Mouse (Mus musculus): ENCODE results near the gene Clmn. TPM values are rescaled to one million over a fixed set of nuclear protein-coding genes. Genes with fewer than 3 reads are reported as not detected.

The Clmn gene
- polyA plus RNA-seq, 1 experiment from 2014 or later, result 2.0 TPM

DNA sequence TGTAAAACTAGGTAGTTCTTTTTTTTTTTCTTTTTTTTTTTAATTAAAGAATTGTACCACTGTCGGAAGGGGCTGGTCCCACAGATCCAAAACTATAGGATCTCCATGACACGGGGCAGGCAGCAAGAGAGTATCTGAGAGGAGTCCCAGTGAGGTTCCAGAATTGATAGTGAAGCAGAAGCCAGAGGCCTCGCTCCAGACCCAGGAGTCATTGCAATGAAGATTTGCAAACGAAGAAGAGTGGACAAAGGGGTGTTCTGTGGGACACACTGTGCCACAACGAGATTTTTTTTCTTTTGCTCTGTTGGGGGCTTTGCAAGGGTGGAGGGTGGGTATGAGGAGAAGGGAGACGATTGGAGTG lies 40.0 kb downstream of the Clmn start:
- WGBS, result 17% methylated on average over 6 of the region's 6 CpGs
- Histone ChIP-seq H3K4me2 (replicated peaks; ENCODE audit: low read depth, low read length) (no peak overlapping the region), H3K27me3 (replicated peaks; ENCODE audit: insufficient read depth, low read length) (no peaks in the 10 kb centered on the region), H3K27ac (ENCODE audit: low read length) (no peak overlapping the region), H3K36me3 (ENCODE audit: insufficient read depth, low read length) (no peaks in the 10 kb centered on the region), H3K9ac (replicated peaks; ENCODE audit: low read depth) (no peak overlapping the region), H3K4me1 (ENCODE audit: insufficient read depth, low read depth, low read length) (peaks cover 15% of the 10 kb centered on the region; the same call in 1 of the 2 replicates), H3K4me3 (ENCODE audit: low read depth, low read length) (no peak overlapping the region), H3K9me3 (ENCODE audit: low read length) (no peaks in the 10 kb centered on the region)
- ATAC-seq (no peak), DNase-seq (ENCODE audit: low spot score) (no peak)
- TF ChIP-seq EP300 (IDR thresholded peaks at IDR 0.05), result no peak
- no peak for TF ChIP-seq CTCF (IDR thresholded peaks at IDR 0.05)

- 52% methylated on average over 12 of the region's 12 CpGs for WGBS
These were observed 40.5 kb downstream of the Clmn start for GRCm38 (mm10) chr12:104824244-104824906.

GRCm38 (mm10) chr12:104823722-104824121 lies 41.2 kb downstream of the Clmn start:
- WGBS, result 97% methylated on average over 7 of the region's 7 CpGs
- H3K4me3 ChIP-seq (ENCODE audit: low read depth, low read length), result no peak overlapping the region
- DNase-seq (ENCODE audit: low spot score) (no peak), ATAC-seq (no peak)
- peaks cover 15% of the 10 kb centered on the region; the same call in 1 of the 2 replicates for H3K4me1 ChIP-seq (ENCODE audit: insufficient read depth, low read depth, low read length)
- no peak overlapping the region for H3K9ac ChIP-seq (replicated peaks; ENCODE audit: low read depth)
- TF ChIP-seq EP300 (IDR thresholded peaks at IDR 0.05) (no peak), CTCF (IDR thresholded peaks at IDR 0.05) (no peak)
- H3K27me3 ChIP-seq (replicated peaks; ENCODE audit: insufficient read depth, low read length), result no peaks in the 10 kb centered on the region
- no peak overlapping the region for H3K27ac ChIP-seq (ENCODE audit: low read length)
- no peak overlapping the region for H3K4me2 ChIP-seq (replicated peaks; ENCODE audit: low read depth, low read length)
- H3K9me3 ChIP-seq (ENCODE audit: low read length), result no peaks in the 10 kb centered on the region
- H3K36me3 ChIP-seq (ENCODE audit: insufficient read depth, low read length), result no peaks in the 10 kb centered on the region

More at GRCm38 (mm10) chr12:104824244-104824906, 40.5 kb downstream of the Clmn start:
- peak; percentile 83 for DNase-seq (ENCODE audit: low spot score)
- H3K4me3 ChIP-seq (ENCODE audit: low read depth, low read length), result no peak overlapping the region
- no peak overlapping the region for H3K27ac ChIP-seq (ENCODE audit: low read length)
- TF ChIP-seq EP300 (IDR thresholded peaks at IDR 0.05) (peak; percentile 80), CTCF (IDR thresholded peaks at IDR 0.05) (no peak)
- peaks cover 15% of the 10 kb centered on the region; the same call in 1 of the 2 replicates for H3K4me1 ChIP-seq (ENCODE audit: insufficient read depth, low read depth, low read length)
- peak; percentile 88 for ATAC-seq
- no peaks in the 10 kb centered on the region for H3K27me3 ChIP-seq (replicated peaks; ENCODE audit: insufficient read depth, low read length)
- no peaks in the 10 kb centered on the region for H3K9me3 ChIP-seq (ENCODE audit: low read length)
- no peak overlapping the region for H3K4me2 ChIP-seq (replicated peaks; ENCODE audit: low read depth, low read length)
- no peak overlapping the region for H3K9ac ChIP-seq (replicated peaks; ENCODE audit: low read depth)
- no peaks in the 10 kb centered on the region for H3K36me3 ChIP-seq (ENCODE audit: insufficient read depth, low read length)

DNA sequence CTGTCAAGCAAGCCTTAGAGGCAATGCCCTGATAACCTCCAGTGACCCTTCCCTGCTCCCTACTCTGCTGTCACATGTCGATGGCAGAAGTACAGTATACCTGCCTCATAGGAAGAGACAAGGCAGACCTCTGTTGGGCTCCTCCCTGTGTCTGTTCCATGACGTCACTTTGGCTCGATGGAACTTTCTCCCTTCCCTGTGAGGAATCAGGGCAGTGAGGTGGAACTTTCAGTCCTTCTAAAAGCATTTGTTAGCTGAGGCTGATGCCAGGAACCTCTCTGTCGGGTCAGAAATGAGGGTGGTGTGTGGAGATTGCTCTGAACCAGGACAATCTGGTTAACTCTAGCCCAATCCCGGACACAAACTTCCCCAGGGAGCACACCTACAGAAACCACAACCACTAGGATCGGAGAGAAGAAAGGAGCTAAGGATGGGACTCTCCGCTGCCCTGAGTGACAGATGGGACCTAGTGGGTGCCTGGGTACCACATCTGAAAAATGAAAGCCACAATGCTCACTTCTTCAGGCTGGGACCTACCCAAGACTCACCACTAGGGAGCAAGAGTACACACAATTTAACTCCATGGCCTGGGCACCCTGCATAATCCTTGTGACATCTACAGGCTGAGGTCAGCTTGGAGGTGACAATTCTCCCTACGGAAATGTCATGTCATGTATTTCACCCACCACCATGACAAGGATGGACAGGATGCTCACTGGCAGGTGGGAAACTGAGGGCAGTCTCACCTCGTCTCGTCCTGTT lies 41.9 kb downstream of the Clmn start:
- H3K27ac ChIP-seq (ENCODE audit: low read length), result no peak overlapping the region
- H3K4me3 ChIP-seq (ENCODE audit: low read depth, low read length), result no peak overlapping the region
- peaks cover 15% of the 10 kb centered on the region; the same call in 1 of the 2 replicates for H3K4me1 ChIP-seq (ENCODE audit: insufficient read depth, low read depth, low read length)
- no peaks in the 10 kb centered on the region for H3K9me3 ChIP-seq (ENCODE audit: low read length)
- H3K27me3 ChIP-seq (replicated peaks; ENCODE audit: insufficient read depth, low read length), result no peaks in the 10 kb centered on the region
- TF ChIP-seq EP300 (IDR thresholded peaks at IDR 0.05), result no peak
- peak; percentile 30 for TF ChIP-seq CTCF (IDR thresholded peaks at IDR 0.05)
- H3K36me3 ChIP-seq (ENCODE audit: insufficient read depth, low read length), result no peaks in the 10 kb centered on the region
- no peak overlapping the region for H3K9ac ChIP-seq (replicated peaks; ENCODE audit: low read depth)
- no peak for DNase-seq (ENCODE audit: low spot score)
- no peak for ATAC-seq
- H3K4me2 ChIP-seq (replicated peaks; ENCODE audit: low read depth, low read length), result no peak overlapping the region
- 87% methylated on average over 10 of the region's 10 CpGs for WGBS

DNA sequence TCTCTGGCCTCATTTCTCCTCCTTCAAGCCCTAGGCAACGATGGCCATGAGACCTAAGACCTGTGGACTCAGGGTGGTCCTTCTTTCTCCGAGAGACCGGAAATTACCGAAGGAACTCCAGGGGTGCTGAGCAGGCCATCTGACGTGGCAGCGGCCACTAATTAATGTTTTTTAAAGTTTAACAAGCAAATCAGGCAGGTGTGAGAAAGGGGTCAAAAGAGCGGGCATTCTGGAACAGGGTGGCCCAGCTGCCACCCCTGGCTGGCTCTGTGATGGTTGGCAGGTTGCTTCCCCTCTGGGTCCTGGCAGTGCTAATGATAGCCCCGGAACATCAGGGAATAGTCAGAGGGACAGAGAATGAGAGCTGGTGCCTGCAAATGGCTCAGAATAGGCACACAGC lies 42.7 kb downstream of the Clmn start:
- H3K9me3 ChIP-seq (ENCODE audit: low read length), result no peaks in the 10 kb centered on the region
- H3K36me3 ChIP-seq (ENCODE audit: insufficient read depth, low read length), result no peaks in the 10 kb centered on the region
- no peak for DNase-seq (ENCODE audit: low spot score)
- no peak overlapping the region for H3K27ac ChIP-seq (ENCODE audit: low read length)
- WGBS, result 73% methylated on average over 8 of the region's 8 CpGs
- H3K4me3 ChIP-seq (ENCODE audit: low read depth, low read length), result no peak overlapping the region
- ATAC-seq, result no peak
- no peak overlapping the region for H3K4me2 ChIP-seq (replicated peaks; ENCODE audit: low read depth, low read length)
- TF ChIP-seq CTCF (IDR thresholded peaks at IDR 0.05) (no peak), EP300 (IDR thresholded peaks at IDR 0.05) (no peak)
- H3K9ac ChIP-seq (replicated peaks; ENCODE audit: low read depth), result no peak overlapping the region
- peaks cover 18% of the 10 kb centered on the region; the same call in 1 of the 2 replicates for H3K4me1 ChIP-seq (ENCODE audit: insufficient read depth, low read depth, low read length)
- H3K27me3 ChIP-seq (replicated peaks; ENCODE audit: insufficient read depth, low read length), result no peaks in the 10 kb centered on the region

DNA sequence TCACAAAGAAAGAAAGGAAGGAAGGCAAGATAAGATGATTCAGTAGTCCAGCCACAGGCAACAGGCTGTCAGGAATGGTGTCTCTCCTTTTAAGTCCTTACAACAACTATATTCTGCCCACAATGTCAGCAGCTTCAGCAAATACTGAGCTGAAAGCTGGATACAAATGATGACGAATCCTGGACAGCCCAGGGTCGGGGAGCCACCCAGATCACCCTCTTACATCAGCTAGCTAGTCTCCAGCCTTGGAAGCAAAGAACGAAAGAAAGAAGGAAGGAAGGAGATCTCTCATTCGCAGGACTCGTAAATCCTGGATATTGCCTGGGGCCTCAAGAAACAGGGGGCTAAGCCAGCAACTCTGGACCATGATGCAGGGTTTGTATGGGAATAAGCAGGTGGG lies 44.8 kb downstream of the Clmn start:
- no peak overlapping the region for H3K4me2 ChIP-seq (replicated peaks; ENCODE audit: low read depth, low read length)
- H3K27ac ChIP-seq (ENCODE audit: low read length), result no peak overlapping the region
- 79% methylated on average over 5 of the region's 5 CpGs for WGBS
- no peak overlapping the region for H3K9ac ChIP-seq (replicated peaks; ENCODE audit: low read depth)
- H3K4me3 ChIP-seq (ENCODE audit: low read depth, low read length), result no peak overlapping the region
- no peaks in the 10 kb centered on the region for H3K27me3 ChIP-seq (replicated peaks; ENCODE audit: insufficient read depth, low read length)
- H3K36me3 ChIP-seq (ENCODE audit: insufficient read depth, low read length), result no peaks in the 10 kb centered on the region
- ATAC-seq (no peak), DNase-seq (ENCODE audit: low spot score) (no peak)
- peaks cover 14% of the 10 kb centered on the region; the same call in 1 of the 2 replicates for H3K4me1 ChIP-seq (ENCODE audit: insufficient read depth, low read depth, low read length)
- H3K9me3 ChIP-seq (ENCODE audit: low read length), result no peaks in the 10 kb centered on the region
- no peak for TF ChIP-seq EP300 (IDR thresholded peaks at IDR 0.05)
- TF ChIP-seq CTCF (IDR thresholded peaks at IDR 0.05), result no peak
